Mouse (Mus musculus) layer of hippocampus, postnatal 36 days (tissue): Measurements from ENCODE around the gene Rtl6. TPM values are rescaled to one million over a fixed set of nuclear protein-coding genes. Genes with fewer than 3 reads are reported as not detected.

ENCODE experiments used
- DNase-seq, 2 experiments: peaks; one replicate each; pipeline ENCODE4 v3.0.0; 2022
- total RNA-seq, 2 experiments: library from RNA; stranded (reverse); gene quantifications; 2 replicates each; pipeline ENCODE4 v1.2.3; 2021

The Rtl6 gene
- total RNA-seq, 2 experiments from 2014 or later, result 55.9 to 56.2 TPM

DNA sequence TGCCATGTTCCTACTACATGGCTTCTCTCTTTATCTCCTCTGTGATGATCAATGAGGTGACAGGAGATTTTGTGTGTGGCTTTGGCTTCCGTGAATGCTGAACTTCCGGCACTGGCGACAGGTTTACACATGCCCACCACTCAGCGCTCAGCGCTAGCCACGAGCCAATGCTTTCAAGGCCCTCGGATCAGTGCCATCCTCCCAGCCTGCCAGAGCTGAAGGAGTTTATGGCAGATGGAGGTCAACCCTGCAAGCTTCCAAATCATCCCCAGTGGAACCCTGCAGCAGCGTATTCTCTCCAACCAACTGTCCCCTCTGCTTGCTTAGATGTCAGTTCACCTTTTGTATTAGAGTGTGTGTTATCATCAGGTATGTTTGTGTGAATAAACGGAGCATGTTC, 21.0 kb downstream of the Rtl6 start:
- DNase-seq, result no peak

GRCm38 (mm10) chr15:84535953-84536352, 21.7 kb downstream of the Rtl6 start:
- no peak for DNase-seq

GRCm38 (mm10) chr15:84532211-84532610, 25.4 kb downstream of the Rtl6 start:
- DNase-seq, result no peak

DNA sequence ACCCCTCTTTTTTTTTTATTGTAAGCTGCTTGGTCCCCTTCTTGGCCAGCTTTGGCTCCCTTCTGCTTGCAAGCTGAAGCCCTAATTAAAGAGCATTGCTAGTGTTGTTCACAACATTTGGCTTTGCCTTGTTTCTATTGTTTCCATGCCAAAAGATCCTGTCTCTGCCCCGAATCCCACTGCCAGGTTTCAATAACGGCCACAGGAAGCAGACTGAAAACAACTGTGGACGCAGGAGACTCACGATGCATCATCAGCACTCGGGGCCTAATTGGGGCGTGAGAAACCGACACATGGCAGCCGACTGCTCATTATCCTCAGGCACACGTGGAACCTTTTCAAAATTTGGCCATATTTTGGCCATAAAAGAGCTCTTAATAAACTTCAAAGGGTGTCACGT, 26.1 kb downstream of the Rtl6 start:
- DNase-seq, result peak; percentile 44 to 52

GRCm38 (mm10) chr15:84526921-84527320, 30.7 kb downstream of the Rtl6 start:
- no peak for DNase-seq

DNA sequence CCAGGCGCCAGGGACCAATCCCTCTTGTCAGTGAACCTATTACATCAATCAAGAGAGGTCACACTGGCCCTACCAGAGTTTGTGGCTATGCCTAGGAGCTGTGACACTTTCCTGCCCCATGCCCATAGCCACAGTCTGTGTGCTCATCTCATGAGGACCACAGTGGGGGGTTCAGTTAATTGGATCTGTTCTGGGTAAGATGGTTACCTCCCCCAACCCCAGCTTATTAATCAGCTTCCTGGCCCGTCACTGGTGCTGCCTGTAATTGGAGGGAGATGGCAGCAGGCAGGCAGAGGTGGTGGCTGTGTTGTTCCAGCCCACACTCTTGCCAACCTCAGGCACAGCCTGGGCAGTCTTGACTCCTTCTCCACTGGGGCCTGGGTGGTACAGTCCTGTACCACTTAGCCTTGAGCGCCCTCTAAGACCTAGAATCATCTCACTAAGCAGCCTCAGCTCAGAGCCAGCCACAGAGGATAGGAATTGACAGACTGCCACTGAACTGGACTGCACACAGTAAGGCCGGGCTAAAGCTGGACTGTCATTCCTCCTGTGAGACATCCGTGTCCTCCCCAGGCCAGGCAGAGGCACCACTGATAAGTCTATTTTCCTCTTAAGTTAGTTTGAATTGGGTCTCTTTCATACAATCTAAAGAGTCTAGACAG, 32.3 kb downstream of the Rtl6 start:
- DNase-seq, result no peak

GRCm38 (mm10) chr15:84522953-84523689, 34.5 kb downstream of the Rtl6 start:
- no peak for DNase-seq

DNA sequence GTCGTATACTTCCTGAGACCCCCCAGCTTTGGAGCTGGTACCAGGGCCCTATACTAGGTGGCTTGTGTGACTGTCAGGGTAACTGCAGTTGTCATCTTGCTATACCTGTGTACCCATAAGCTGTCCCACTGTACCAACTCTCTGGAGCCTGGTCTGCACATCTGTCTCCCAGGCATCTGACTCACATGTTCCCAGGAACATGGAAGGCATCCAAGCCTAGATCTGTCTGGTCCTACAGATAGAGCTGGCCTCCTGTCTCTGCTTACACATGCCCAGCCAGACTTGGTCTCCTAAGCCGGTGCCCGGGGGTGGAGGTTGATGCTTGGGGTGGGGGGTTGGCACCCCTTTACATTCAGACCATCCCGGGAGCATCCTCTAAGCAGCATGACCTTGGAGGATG, 36.1 kb downstream of the Rtl6 start:
- no peak for DNase-seq

- no peak for DNase-seq
Measured at GRCm38 (mm10) chr15:84518540-84518939, 39.1 kb downstream of the Rtl6 start.

GRCm38 (mm10) chr15:84512626-84513296, 44.9 kb downstream of the Rtl6 start:
- DNase-seq, result no peak

DNA sequence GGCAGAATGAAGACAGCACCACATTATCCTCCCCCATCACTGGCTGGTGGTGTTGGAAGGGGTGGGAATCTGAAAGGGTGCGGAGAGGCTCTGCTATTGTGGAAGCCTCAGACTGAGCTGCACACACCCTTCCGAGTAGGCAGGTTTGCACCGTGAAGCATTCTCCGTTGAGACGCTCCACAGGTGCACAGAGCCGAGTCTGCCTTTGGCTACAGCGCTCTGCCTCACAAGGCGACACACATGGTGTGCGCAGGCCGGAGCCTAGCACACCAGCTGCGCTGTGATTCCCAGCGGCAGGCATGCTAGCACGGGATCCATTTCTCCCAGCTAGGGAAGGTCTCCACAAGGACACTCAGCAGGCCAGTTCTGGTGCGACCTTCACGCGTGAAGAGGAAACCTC, 47.6 kb downstream of the Rtl6 start:
- peak; percentile 21 to 46 for DNase-seq

- DNase-seq, result no peak
Measured at GRCm38 (mm10) chr15:84509161-84509560, 48.5 kb downstream of the Rtl6 start.

GRCm38 (mm10) chr15:84506026-84506425, 51.6 kb downstream of the Rtl6 start:
- peak in 1 of 2 experiments; percentile 37 for DNase-seq

DNA sequence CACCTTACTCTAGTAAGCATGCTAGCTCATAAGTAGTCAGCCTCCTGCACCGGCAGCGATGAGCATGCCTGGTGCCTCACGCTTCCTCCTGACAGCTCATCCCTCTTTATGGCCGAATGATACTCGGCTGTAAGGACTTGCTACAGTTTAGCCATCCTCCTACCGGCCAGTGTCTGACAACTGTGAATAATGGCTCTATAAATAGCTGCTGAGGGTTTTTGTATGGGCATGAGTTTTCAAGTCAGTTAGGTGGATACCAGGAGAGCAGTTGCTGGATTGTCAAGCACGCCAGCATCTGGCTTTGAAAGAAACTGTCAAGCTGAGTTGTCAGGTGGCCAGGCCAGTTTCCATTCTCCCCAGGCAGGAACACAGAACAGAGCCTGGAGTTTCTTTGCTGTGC, 52.7 kb downstream of the Rtl6 start:
- DNase-seq, result no peak

Other genes with a start within 250 kb of the Rtl6 start
- gene Parvg, start 233.8 kb downstream of the Rtl6 start, total RNA-seq, result 10 to 100 TPM; 15.8 to 24.3 TPM
- gene Shisal1, start 110.7 kb downstream of the Rtl6 start, total RNA-seq, result 10 to 100 TPM; 59.9 to 61.7 TPM
- 10 to 100 TPM; 10.6 to 17.3 TPM for gene Prr5, start 111.8 kb upstream of the Rtl6 start, total RNA-seq
- gene Arhgap8, start 162.2 kb upstream of the Rtl6 start, total RNA-seq, result under 1 TPM in 1 of 2 experiments, not detected in 1; 0.42 TPM